Mouse (Mus musculus) kidney, postnatal 0 days (tissue): ENCODE measurements around the gene Ccdc85c. TPM values are rescaled to one million over a fixed set of nuclear protein-coding genes. Genes with fewer than 3 reads are reported as not detected.
A peak's percentile ranks its signal among the peaks of the same experiment; 100 is the strongest.

Experiments
- ATAC-seq: fragments of 200-750 bp; cut with Nextera tagmentation; replicated peaks from 2 replicates; pipeline ENCODE4 v1.8.0; 2017; ENCODE audit warnings: low read depth, moderate number of reproducible peaks, moderate TSS enrichment, moderate library complexity; ENCODE audit not compliant: low FRiP score
- DNase-seq: peaks from one replicate; pipeline ENCODE4 v3.0.0-alpha.2; 2016; ENCODE audit warnings: low spot score
- H3K27ac ChIP-seq: fragments of 300-500 bp; sonication (generic); 2 replicates; pipeline ENCODE4 v1.5.1; 2014; ENCODE audit warnings: mild to moderate bottlenecking
- H3K27me3 ChIP-seq: fragments of 300-500 bp; sonication (generic); 2 replicates; pipeline ENCODE4 v1.6.1; 2014; ENCODE audit warnings: low read length, mixed read lengths; ENCODE audit not compliant: insufficient read depth
- H3K36me3 ChIP-seq: fragments of 300-500 bp; sonication (generic); 2 replicates; pipeline ENCODE4 v1.6.1; 2014; ENCODE audit warnings: low read length, mixed read lengths; ENCODE audit not compliant: insufficient read depth
- H3K4me1 ChIP-seq: fragments of 300-500 bp; sonication (generic); replicated peaks from 2 replicates; pipeline ENCODE4 v1.6.1; 2014; ENCODE audit warnings: antibody characterized with exemption, low read length, mixed read lengths; ENCODE audit not compliant: insufficient read depth
- H3K4me2 ChIP-seq: fragments of 300-500 bp; sonication (generic); 2 replicates; pipeline ENCODE4 v1.6.1; 2014; ENCODE audit warnings: mild to moderate bottlenecking, low read length, moderate library complexity, mixed read lengths
- H3K4me3 ChIP-seq: fragments of 300-500 bp; sonication (generic); replicated peaks from 2 replicates; pipeline ENCODE4 v1.5.1; 2014; ENCODE audit warnings: low read depth, low read length
- H3K9ac ChIP-seq: fragments of 300-500 bp; sonication (generic); 2 replicates; pipeline ENCODE4 v1.6.1; 2014; ENCODE audit warnings: low read depth, low read length
- H3K9me3 ChIP-seq: fragments of 300-500 bp; sonication (generic); replicated peaks from 2 replicates; pipeline ENCODE4 v1.6.1; 2016; ENCODE audit warnings: low read length, inconsistent platforms, mixed read lengths
- CTCF ChIP-seq: IDR thresholded peaks from 2 replicates; pipeline ENCODE4 v1.5.1; 2016; ENCODE audit warnings: antibody characterized with exemption, low read depth, mild to moderate bottlenecking, moderate library complexity
- WGBS: fragments of 180-500 bp; shearing (Covaris S2); extraction: QIAGEN DNeasy Blood & Tissue Kit; methylation state at CpG from one replicate; pipeline ENCODE4 v1.1.7; 2014; 5-methylcytosine and 5-hydroxymethylcytosine counted together
- polyA plus RNA-seq: library from polyadenylated mRNA; unstranded; fragments of >200 nt; fragmentation: Nextera tagmentation; extraction: Ambion mirVana; gene quantifications from 2 replicates; pipeline ENCODE4 v1.2.1, GENCODE M21; 2015

Gene Ccdc85c
- polyA plus RNA-seq, 1 experiment from 2014 or later: 7.7 TPM

- H3K36me3 ChIP-seq: no peaks in the 10 kb centered on the region
- peaks cover 17% of the 10 kb centered on the region; the same call in 1 of the 2 replicates for H3K4me1 ChIP-seq
- peak; percentile 53 for DNase-seq
- no peak for TF ChIP-seq CTCF
- no peak overlapping the region for H3K4me2 ChIP-seq
- no peak overlapping the region for H3K4me3 ChIP-seq
- WGBS: 50% methylated on average over 15 of the region's 15 CpGs
- no peak overlapping the region for H3K9ac ChIP-seq
- H3K27me3 ChIP-seq: no peaks in the 10 kb centered on the region
- H3K27ac ChIP-seq: no peak overlapping the region
- ATAC-seq: no peak
- H3K9me3 ChIP-seq: no peaks in the 10 kb centered on the region
Observed at GRCm38 (mm10) chr12:108219163-108219562, 56.1 kb downstream of the Ccdc85c start.

- Histone ChIP-seq H3K4me1 (peaks cover 33% of the 10 kb centered on the region; the same call in 1 of the 2 replicates), H3K27ac (no peak overlapping the region), H3K9me3 (no peaks in the 10 kb centered on the region), H3K36me3 (no peaks in the 10 kb centered on the region), H3K27me3 (no peaks in the 10 kb centered on the region), H3K9ac (no peak overlapping the region), H3K4me2 (no peak overlapping the region), H3K4me3 (no peak overlapping the region)
- ATAC-seq: no peak
- TF ChIP-seq CTCF: peak; percentile 74
- DNase-seq: peak; percentile 59
- WGBS: 62% methylated on average over 5 of the region's 5 CpGs
Observed at GRCm38 (mm10) chr12:108217572-108217971, 57.7 kb downstream of the Ccdc85c start.

GRCm38 (mm10) chr12:108216611-108217370, 58.4 kb downstream of the Ccdc85c start:
- no peak overlapping the region for H3K9ac ChIP-seq
- no peak overlapping the region for H3K4me3 ChIP-seq
- no peaks in the 10 kb centered on the region for H3K36me3 ChIP-seq
- H3K4me2 ChIP-seq: no peak overlapping the region
- DNase-seq (no peak), ATAC-seq (no peak)
- H3K9me3 ChIP-seq: no peaks in the 10 kb centered on the region
- WGBS: 72% methylated on average over 11 of the region's 11 CpGs
- peaks cover 41% of the 10 kb centered on the region; the same call in 1 of the 2 replicates for H3K4me1 ChIP-seq
- no peak for TF ChIP-seq CTCF
- no peak overlapping the region for H3K27ac ChIP-seq
- no peaks in the 10 kb centered on the region for H3K27me3 ChIP-seq

GRCm38 (mm10) chr12:108215090-108215489, 60.1 kb downstream of the Ccdc85c start:
- TF ChIP-seq CTCF: peak; percentile 19; the same call in 1 of the 2 replicates
- no peaks in the 10 kb centered on the region for H3K27me3 ChIP-seq
- no peak overlapping the region for H3K9ac ChIP-seq
- no peak overlapping the region for H3K27ac ChIP-seq
- peaks cover 35% of the 10 kb centered on the region; the same call in 1 of the 2 replicates for H3K4me1 ChIP-seq
- H3K4me2 ChIP-seq: no peak overlapping the region
- no peak overlapping the region for H3K4me3 ChIP-seq
- ATAC-seq (no peak), DNase-seq (peak; percentile 54)
- H3K9me3 ChIP-seq: no peaks in the 10 kb centered on the region
- WGBS: 39% methylated on average over 8 of the region's 8 CpGs
- no peaks in the 10 kb centered on the region for H3K36me3 ChIP-seq

GRCm38 (mm10) chr12:108213090-108214041, 61.9 kb downstream of the Ccdc85c start:
- ATAC-seq (peak; percentile 12; the same call in 1 of the 2 replicates), DNase-seq (peak; percentile 56)
- Histone ChIP-seq H3K4me1 (peaks cover 29% of the 10 kb centered on the region; the same call in 1 of the 2 replicates), H3K27me3 (no peaks in the 10 kb centered on the region), H3K9ac (no peak overlapping the region), H3K4me3 (no peak overlapping the region), H3K36me3 (no peaks in the 10 kb centered on the region), H3K27ac (peak overlapping the region; percentile 43; the same call in 1 of the 2 replicates), H3K9me3 (no peaks in the 10 kb centered on the region), H3K4me2 (no peak overlapping the region)
- no peak for TF ChIP-seq CTCF
- 21% methylated on average over 18 of the region's 18 CpGs for WGBS

GRCm38 (mm10) chr12:108212476-108212875, 62.7 kb downstream of the Ccdc85c start:
- no peak for TF ChIP-seq CTCF
- no peak for ATAC-seq
- Histone ChIP-seq H3K9me3 (no peaks in the 10 kb centered on the region), H3K27me3 (no peaks in the 10 kb centered on the region), H3K36me3 (0 out of 2 replicates have a peak, but pooled peaks cover under 1% of the 10 kb centered on the region), H3K4me3 (no peak overlapping the region), H3K4me1 (peaks cover 29% of the 10 kb centered on the region; the same call in 1 of the 2 replicates), H3K4me2 (no peak overlapping the region), H3K9ac (no peak overlapping the region), H3K27ac (no peak overlapping the region)
- no peak for DNase-seq
- 67% methylated on average over 6 of the region's 6 CpGs for WGBS
